23 mouse cellular contexts compared by ENCODE assay signal in genomic region chr13:42088339-42088738, GRCm38 (mm10). TPM values are rescaled to one million over a fixed set of nuclear protein-coding genes. Genes with fewer than 3 reads are reported as not detected.
DNase-seq lines count a peak whose midpoint lies in the region; ATAC-seq and TF ChIP-seq lines count a peak whose summit lies in the region.
"Had no signal": no experiment of that assay in that cellular context is flagged by ENCODE, and none has a peak within 500 bp of the region (broad histone marks: within the 10 kb centered on the region; RNA-seq: fewer than 3 reads in every experiment).

No protein-coding gene starts in this region.

- no peak for TF ChIP-seq CTCF in kidney, postnatal 0 days (IDR thresholded peaks at IDR 0.05; ENCODE audit: low read depth)
- TF ChIP-seq CTCF in liver, postnatal 0 days (IDR thresholded peaks at IDR 0.05; ENCODE audit: low read depth), result peak; percentile 24; the same call in 1 of the 2 replicates

- no peak overlapping the region for H3K27ac ChIP-seq in heart, embryonic 10.5 days
- no peak overlapping the region for H3K27ac ChIP-seq in kidney, postnatal 0 days
- no peak overlapping the region for H3K27ac ChIP-seq in kidney, embryonic 14.5 days (ENCODE audit: low read depth, low read length)
- H3K27ac ChIP-seq in liver, postnatal 0 days (ENCODE audit: low read depth), result peak overlapping the region; percentile 93
- H3K27ac ChIP-seq: embryonic facial prominence, embryonic 15.5 days; hindbrain, embryonic 14.5 days; limb, embryonic 12.5 days; liver, embryonic 15.5 days; midbrain, embryonic 13.5 days had no signal

- no peaks in the 10 kb centered on the region for H3K9me3 ChIP-seq in heart, embryonic 10.5 days
- no peaks in the 10 kb centered on the region for H3K9me3 ChIP-seq in kidney, postnatal 0 days (replicated peaks; ENCODE audit: low read length)
- H3K9me3 ChIP-seq in kidney, embryonic 14.5 days (ENCODE audit: control insufficient read depth, low read length), result no peaks in the 10 kb centered on the region
- no peaks in the 10 kb centered on the region for H3K9me3 ChIP-seq in liver, postnatal 0 days (ENCODE audit: low read length)
- H3K9me3 ChIP-seq: embryonic facial prominence, embryonic 15.5 days; heart, embryonic 12.5 days; limb, embryonic 12.5 days; liver, embryonic 15.5 days; midbrain, embryonic 13.5 days had no signal

- no peaks in the 10 kb centered on the region for H3K27me3 ChIP-seq in heart, embryonic 10.5 days (ENCODE audit: insufficient read depth, poor library complexity, severe bottlenecking)
- no peaks in the 10 kb centered on the region for H3K27me3 ChIP-seq in kidney, postnatal 0 days (ENCODE audit: insufficient read depth, low read length)
- H3K27me3 ChIP-seq in kidney, embryonic 14.5 days (ENCODE audit: control insufficient read depth, insufficient read depth, low read length), result no peaks in the 10 kb centered on the region
- no peaks in the 10 kb centered on the region for H3K27me3 ChIP-seq in liver, postnatal 0 days (ENCODE audit: insufficient read depth, low read length)
- H3K27me3 ChIP-seq: embryonic facial prominence, embryonic 15.5 days; heart, embryonic 12.5 days; limb, embryonic 12.5 days; liver, embryonic 15.5 days; midbrain, embryonic 13.5 days had no signal

- WGBS in heart, embryonic 10.5 days, result 77% methylated on average over 5 of the region's 5 CpGs
- WGBS in kidney, postnatal 0 days, result 37% methylated on average over 5 of the region's 5 CpGs
- 28% methylated on average over 5 of the region's 5 CpGs for WGBS in kidney, embryonic 14.5 days
- WGBS in liver, postnatal 0 days (ENCODE audit: insufficient replicate concordance), result 45% methylated on average over 5 of the region's 5 CpGs

- no peak overlapping the region for H3K4me3 ChIP-seq in heart, embryonic 10.5 days
- H3K4me3 ChIP-seq in kidney, postnatal 0 days (replicated peaks; ENCODE audit: low read depth, low read length), result no peak overlapping the region
- H3K4me3 ChIP-seq in kidney, embryonic 14.5 days (ENCODE audit: low read length), result no peak overlapping the region
- no peak overlapping the region for H3K4me3 ChIP-seq in liver, postnatal 0 days (ENCODE audit: low read depth, low read length)
- H3K4me3 ChIP-seq: embryonic facial prominence, embryonic 15.5 days; heart, embryonic 12.5 days; limb, embryonic 12.5 days; liver, embryonic 15.5 days; midbrain, embryonic 13.5 days had no signal

- peaks cover 25% of the 10 kb centered on the region; the same call in 1 of the 2 replicates for H3K4me1 ChIP-seq in heart, embryonic 10.5 days
- peaks cover 5% of the 10 kb centered on the region; the same call in 1 of the 2 replicates for H3K4me1 ChIP-seq in kidney, postnatal 0 days (replicated peaks; ENCODE audit: insufficient read depth, low read length)
- peaks cover 8% of the 10 kb centered on the region; the same call in 1 of the 2 replicates for H3K4me1 ChIP-seq in kidney, embryonic 14.5 days (ENCODE audit: control insufficient read depth, insufficient read depth, low read length)
- H3K4me1 ChIP-seq in liver, postnatal 0 days (ENCODE audit: insufficient read depth), result peaks cover 4% of the 10 kb centered on the region

- H3K9ac ChIP-seq in kidney, postnatal 0 days (ENCODE audit: low read depth, low read length), result no peak overlapping the region
- H3K9ac ChIP-seq in kidney, embryonic 14.5 days (ENCODE audit: low read depth, low read length), result no peak overlapping the region
- no peak overlapping the region for H3K9ac ChIP-seq in liver, postnatal 0 days (replicated peaks)
- H3K9ac ChIP-seq: embryonic facial prominence, embryonic 15.5 days; heart, embryonic 12.5 days; hindbrain, embryonic 14.5 days; limb, embryonic 12.5 days; liver, embryonic 15.5 days; midbrain, embryonic 13.5 days had no signal

- DNase-seq in heart, embryonic 10.5 days (ENCODE audit: low spot score), result peak; percentile 20
- no peak for DNase-seq in heart, postnatal 4 days
- peak; percentile 35 for DNase-seq in kidney, postnatal 0 days (ENCODE audit: low spot score)
- peak; percentile 28 for DNase-seq in lung, postnatal 25 days (ENCODE audit: low spot score)
- DNase-seq in lung, postnatal 14 days, result no peak
- DNase-seq in liver, postnatal 0 days, result peak; percentile 47
- DNase-seq: adrenal gland, postnatal 36 days; cerebellum, adult 11 months; cerebellum, adult 9-11 months; gastrocnemius, postnatal 10 days; heart, postnatal 14 days; right cerebral cortex, postnatal 25 days; spleen, adult 18-20 months had no signal

- no peak for ATAC-seq in kidney, postnatal 0 days (replicated peaks; ENCODE audit: low FRiP score, low read depth)
- ATAC-seq in kidney, embryonic 14.5 days (ENCODE audit: low FRiP score, low TSS enrichment), result no peak
- peak; percentile 96 for ATAC-seq in liver, postnatal 0 days
- ATAC-seq: CD4-positive, CD25-positive, alpha-beta regulatory T cell, adult 4 months; forebrain, embryonic 16.5 days; inflammation-experienced regulatory T-cells, adult 6 months; midbrain, embryonic 13.5 days had no signal

- peak; percentile 53; the same call in 1 of the 2 replicates for TF ChIP-seq EP300 in liver, postnatal 0 days (IDR thresholded peaks at IDR 0.05; ENCODE audit: low read depth)

- H3K4me2 ChIP-seq in kidney, postnatal 0 days (ENCODE audit: low read length), result no peak overlapping the region
- H3K4me2 ChIP-seq in kidney, embryonic 14.5 days (replicated peaks; ENCODE audit: low read depth, low read length), result no peak overlapping the region
- no peak overlapping the region for H3K4me2 ChIP-seq in liver, postnatal 0 days (ENCODE audit: low read depth, low read length)
- H3K4me2 ChIP-seq: embryonic facial prominence, embryonic 15.5 days; heart, embryonic 12.5 days; hindbrain, embryonic 14.5 days; limb, embryonic 12.5 days; liver, embryonic 15.5 days; midbrain, embryonic 13.5 days had no signal

- 0 out of 2 replicates have a peak, but pooled peaks cover 2% of the 10 kb centered on the region for H3K36me3 ChIP-seq in heart, embryonic 10.5 days
- H3K36me3 ChIP-seq in kidney, postnatal 0 days (ENCODE audit: insufficient read depth, low read length), result no peaks in the 10 kb centered on the region
- H3K36me3 ChIP-seq in kidney, embryonic 14.5 days (ENCODE audit: control insufficient read depth, insufficient read depth, low read length), result no peaks in the 10 kb centered on the region
- no peaks in the 10 kb centered on the region; the same call in 1 of the 2 replicates for H3K36me3 ChIP-seq in liver, postnatal 0 days (replicated peaks; ENCODE audit: insufficient read depth, low read length)
- H3K36me3 ChIP-seq: embryonic facial prominence, embryonic 15.5 days; heart, embryonic 12.5 days; limb, embryonic 12.5 days; liver, embryonic 15.5 days had no signal

RNA-seq across cellular contexts. Expression of gene Hivep1, which starts 36.5 kb away (rescaled TPM):
- 7.5 and 8.2 TPM in 2 replicates for polyA plus RNA-seq in heart, embryonic 10.5 days (2016; fragmentation: Nextera tagmentation; extraction: Ambion mirVana)
- total RNA-seq in heart, postnatal 4 days (2021), result 10 to 100 TPM; 33.1 to 33.5 TPM
- 9.6 and 10.6 TPM in 2 replicates for polyA plus RNA-seq in kidney, postnatal 0 days (2015; fragmentation: Nextera tagmentation; extraction: Ambion mirVana)
- polyA plus RNA-seq in kidney, embryonic 14.5 days (2014; fragmentation: Nextera tagmentation; extraction: Ambion mirVana), result 14.3 and 16.1 TPM in 2 replicates
- 3.1 and 4.5 TPM in 2 replicates for polyA plus RNA-seq in liver, postnatal 0 days (2015; fragmentation: Nextera tagmentation; extraction: Ambion mirVana)

Comparison
In these comparisons a context has a peak if more than half of its experiments do, and no peak if none do; other contexts are left out.
1. DNase-seq: peak in heart, embryonic 10.5 days (single experiment), kidney, postnatal 0 days (single experiment), lung, postnatal 25 days (single experiment) and liver, postnatal 0 days (single experiment); none in heart, postnatal 4 days (single experiment) and lung, postnatal 14 days (single experiment).